Mouse (Mus musculus): ENCODE results near the gene Ssh2. TPM values are rescaled to one million over a fixed set of nuclear protein-coding genes. Genes with fewer than 3 reads are reported as not detected.

The Ssh2 gene
- polyA plus RNA-seq, 1 experiment from 2014 or later: 8.4 TPM

GRCm38 (mm10) chr11:77506941-77507340 is 290.9 kb downstream of the Ssh2 start:
- Histone ChIP-seq H3K27me3 (ENCODE audit: control insufficient read depth, insufficient read depth, low read length) (no peaks in the 10 kb centered on the region), H3K9ac (ENCODE audit: low read length) (0 out of 2 replicates have a peak overlapping the region, but pooled peaks have one; percentile 5), H3K9me3 (replicated peaks; ENCODE audit: control insufficient read depth, low read length) (no peaks in the 10 kb centered on the region), H3K4me3 (replicated peaks; ENCODE audit: low read length) (no peak overlapping the region), H3K4me1 (ENCODE audit: control insufficient read depth, insufficient read depth, low read length) (peaks cover 9% of the 10 kb centered on the region), H3K4me2 (ENCODE audit: low read depth, low read length) (no peak overlapping the region), H3K36me3 (ENCODE audit: control insufficient read depth, insufficient read depth, low read length) (peaks cover 32% of the 10 kb centered on the region), H3K27ac (ENCODE audit: low read length) (no peak overlapping the region)
- 77% methylated on average over 6 of the region's 6 CpGs for WGBS
- no peak for ATAC-seq (ENCODE audit: insufficient read depth, low FRiP score)

- Histone ChIP-seq H3K36me3 (ENCODE audit: control insufficient read depth, insufficient read depth, low read length) (peaks cover 32% of the 10 kb centered on the region), H3K4me2 (ENCODE audit: low read depth, low read length) (no peak overlapping the region), H3K27ac (ENCODE audit: low read length) (no peak overlapping the region), H3K27me3 (ENCODE audit: control insufficient read depth, insufficient read depth, low read length) (no peaks in the 10 kb centered on the region), H3K4me3 (replicated peaks; ENCODE audit: low read length) (no peak overlapping the region), H3K9ac (ENCODE audit: low read length) (no peak overlapping the region), H3K4me1 (ENCODE audit: control insufficient read depth, insufficient read depth, low read length) (peaks cover 12% of the 10 kb centered on the region), H3K9me3 (replicated peaks; ENCODE audit: control insufficient read depth, low read length) (no peaks in the 10 kb centered on the region)
- 66% methylated on average over 4 of the region's 4 CpGs for WGBS
- ATAC-seq (ENCODE audit: insufficient read depth, low FRiP score): no peak
Observed at GRCm38 (mm10) chr11:77507426-77507825, 291.3 kb downstream of the Ssh2 start.

GRCm38 (mm10) chr11:77508068-77509021 is 292.3 kb downstream of the Ssh2 start:
- ATAC-seq (ENCODE audit: insufficient read depth, low FRiP score): peak; percentile 52; the same call in 1 of the 2 replicates
- Histone ChIP-seq H3K9me3 (replicated peaks; ENCODE audit: control insufficient read depth, low read length) (no peaks in the 10 kb centered on the region), H3K9ac (ENCODE audit: low read length) (peak overlapping the region; percentile 66), H3K36me3 (ENCODE audit: control insufficient read depth, insufficient read depth, low read length) (peaks cover 32% of the 10 kb centered on the region), H3K4me2 (ENCODE audit: low read depth, low read length) (peak overlapping the region; percentile 60), H3K27me3 (ENCODE audit: control insufficient read depth, insufficient read depth, low read length) (no peaks in the 10 kb centered on the region), H3K4me1 (ENCODE audit: control insufficient read depth, insufficient read depth, low read length) (peaks cover 13% of the 10 kb centered on the region), H3K27ac (ENCODE audit: low read length) (no peak overlapping the region), H3K4me3 (replicated peaks; ENCODE audit: low read length) (peak overlapping the region; percentile 33)
- 20% methylated on average over 49 of the region's 49 CpGs for WGBS

Other genes with a start within 250 kb of the Ssh2 start
- 2.3 and 3.0 TPM in 2 replicates for gene Slc6a4, start 217.7 kb upstream of the Ssh2 start, polyA plus RNA-seq (2015; fragmentation: Nextera tagmentation; extraction: Ambion mirVana)
- gene Nsrp1, start 137.9 kb upstream of the Ssh2 start, polyA plus RNA-seq (2015; fragmentation: Nextera tagmentation; extraction: Ambion mirVana): 50.5 and 57.0 TPM in 2 replicates
- gene Efcab5, start 27.3 kb upstream of the Ssh2 start, polyA plus RNA-seq (2015; fragmentation: Nextera tagmentation; extraction: Ambion mirVana): 0.30 and 0.37 TPM in 2 replicates
- 0.12 and 2.0 TPM in 2 replicates for gene Coro6, start 246.1 kb downstream of the Ssh2 start, polyA plus RNA-seq (2015; fragmentation: Nextera tagmentation; extraction: Ambion mirVana)